Mouse (Mus musculus): ENCODE measurements at regions not wholly inside any gene's neighbourhood (a gene's known extent, or its start where the extent isn't known, plus 50 kb on each side); places are given as distances from the start of the nearest gene placed in this dataset.

- TF ChIP-seq EP300 (IDR thresholded peaks at IDR 0.05; ENCODE audit: low read depth in 1 of 2, low read length in 2 of 2) (no peak), MYC (IDR thresholded peaks at IDR 0.05; ENCODE audit: low read depth, low read length) (no peak), GABPA (IDR thresholded peaks at IDR 0.05; ENCODE audit: low read depth, low read length) (no peak), CTCF (IDR thresholded peaks at IDR 0.05 in 2 of 3, conservative IDR thresholded peaks at IDR 0.05 in 1 of 3; ENCODE audit: control insufficient read depth in 1 of 3, insufficient read depth in 1 of 3, low read depth in 2 of 3, low read length in 3 of 3, poor library complexity in 1 of 3, severe bottlenecking in 1 of 3) (no peak), E2F4 (IDR thresholded peaks at IDR 0.05; ENCODE audit: borderline replicate concordance, low read depth, low read length) (no peak)
These were observed 52.8 kb upstream of the Armc3 start for GRCm38 (mm10) chr2:19146289-19146688.

Measured in MEL (cell line).